Mouse (Mus musculus): ENCODE results near the gene Gatc. TPM values are rescaled to one million over a fixed set of nuclear protein-coding genes. Genes with fewer than 3 reads are reported as not detected.
"Not testable (repeated sequence)": the region's sequence is repeated elsewhere in the genome, so short reads cannot be mapped to it uniquely, and the experiment has no call there.

Gene Gatc
- total RNA-seq (2014; fragmentation: Nextera tagmentation) (31.0 and 41.1 TPM in 2 replicates), total RNA-seq (2017) (13.6 and 18.6 TPM in 2 replicates)

DNA sequence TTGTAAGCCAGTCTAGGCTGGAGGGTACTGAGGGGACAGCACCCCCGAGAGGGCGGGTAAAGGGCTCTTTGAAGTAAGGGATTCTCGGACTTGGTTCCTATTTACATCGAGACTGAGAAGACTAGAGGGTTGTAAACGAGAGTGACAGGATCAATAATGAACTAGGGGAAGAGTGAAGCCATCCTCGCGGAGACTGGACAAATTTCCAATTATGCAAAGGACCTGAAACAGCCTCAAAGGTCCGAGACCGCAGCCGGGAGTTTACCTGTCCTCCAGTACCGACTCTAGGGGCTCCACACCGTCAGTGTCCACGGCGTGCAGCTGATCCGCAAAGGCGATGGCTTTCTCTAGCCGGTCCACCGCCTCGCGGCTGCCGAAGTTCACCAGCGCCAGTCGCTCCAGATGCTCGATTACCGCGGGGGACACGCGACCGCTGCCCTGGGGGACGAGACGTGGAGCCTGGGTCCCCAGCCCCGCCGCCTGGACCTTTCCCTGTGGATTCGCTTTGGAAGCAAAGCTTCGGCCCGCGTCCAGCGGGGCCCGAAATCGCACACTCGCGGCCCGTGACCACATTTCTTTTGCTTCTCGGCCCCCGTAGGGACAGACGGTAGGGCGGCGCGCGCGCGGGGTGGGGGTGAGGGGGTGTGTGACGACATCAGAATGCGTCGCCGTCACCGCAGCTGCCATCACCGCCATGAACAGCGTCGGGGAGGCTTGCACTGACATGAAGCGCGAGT is at the start of gene Gatc, which contains the start of gene Triap1:
Gatc (minus strand) TSS at position 602 of the 737 bp plus-strand sequence.
Triap1 (plus strand) TSS at position 649 of the 737 bp plus-strand sequence.
- peak; percentile 84 for ATAC-seq (replicated peaks; ENCODE audit: low FRiP score, low TSS enrichment, poor library complexity, severe bottlenecking)

DNA sequence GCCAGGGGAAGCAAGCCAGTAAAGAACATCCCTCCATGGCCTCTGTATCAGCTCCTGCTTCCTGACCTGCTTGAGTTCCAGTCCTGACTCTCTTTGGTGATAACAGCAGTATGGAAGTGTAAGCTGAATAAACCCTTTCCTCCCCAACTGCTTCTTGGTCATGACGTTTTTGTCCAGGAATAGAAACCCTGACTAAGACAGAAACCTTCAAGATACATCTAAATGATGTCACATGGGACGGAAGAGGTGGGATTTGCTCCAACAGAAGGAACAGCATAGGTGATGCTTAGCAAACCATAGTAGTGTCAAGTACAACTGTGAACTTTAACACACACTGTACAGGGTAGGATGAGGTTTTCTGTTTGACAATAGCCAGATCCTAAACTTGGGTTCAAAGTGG is 37.9 kb upstream of the Gatc start:
- not testable (repeated sequence) for ATAC-seq (replicated peaks; ENCODE audit: low FRiP score, low TSS enrichment, poor library complexity, severe bottlenecking)

DNA sequence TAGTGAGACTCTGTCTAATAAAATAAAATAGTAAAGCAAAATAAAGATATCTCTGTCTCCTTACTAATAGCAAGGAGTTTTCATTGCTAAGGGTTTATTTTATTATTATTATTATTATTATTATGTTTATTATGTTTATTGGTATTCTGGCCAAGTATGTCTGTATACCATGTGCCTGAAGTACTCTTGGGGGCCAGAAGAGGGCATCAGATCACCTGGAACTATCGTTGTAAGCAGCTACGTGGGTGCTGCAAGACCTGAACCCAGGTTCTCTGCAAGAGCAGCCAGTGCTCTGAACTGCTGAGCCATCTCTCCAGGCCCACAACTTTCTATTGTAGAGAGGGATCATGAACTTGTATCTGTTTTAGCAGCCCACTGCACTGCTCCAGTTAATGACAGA is 34.5 kb upstream of the Gatc start:
- no peak for ATAC-seq (replicated peaks; ENCODE audit: low FRiP score, low TSS enrichment, poor library complexity, severe bottlenecking)

DNA sequence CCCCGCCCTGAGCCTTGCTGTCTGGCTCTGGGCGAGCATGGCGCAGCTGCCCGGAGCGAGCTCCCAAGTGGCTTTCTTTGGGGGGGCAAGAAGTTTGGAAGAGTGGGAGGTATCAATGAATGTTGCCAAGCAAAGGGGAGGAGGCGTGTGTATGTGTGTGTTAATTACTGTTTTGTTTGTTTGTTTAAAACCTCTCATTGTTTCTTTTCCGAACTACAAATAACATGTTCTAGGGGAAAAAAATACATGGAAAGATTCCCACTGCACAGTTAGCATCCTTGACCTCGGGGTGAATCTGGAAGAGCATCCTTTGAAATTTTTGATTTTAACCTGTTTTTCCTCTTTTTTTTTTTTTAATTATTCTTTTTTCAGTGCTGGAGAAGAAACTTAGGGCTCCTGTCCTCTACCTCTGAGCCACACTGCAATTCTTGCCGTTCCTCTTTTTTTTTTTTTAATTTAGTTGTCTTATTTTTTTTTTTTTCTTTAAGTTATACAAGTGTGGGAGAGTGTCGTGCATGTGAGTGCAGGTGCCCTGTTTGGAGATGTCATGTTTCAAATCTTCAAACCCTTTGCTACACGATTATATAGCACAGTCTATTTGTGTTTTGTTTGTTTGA is 33.3 kb upstream of the Gatc start:
- ATAC-seq (replicated peaks; ENCODE audit: low FRiP score, low TSS enrichment, poor library complexity, severe bottlenecking): no peak

DNA sequence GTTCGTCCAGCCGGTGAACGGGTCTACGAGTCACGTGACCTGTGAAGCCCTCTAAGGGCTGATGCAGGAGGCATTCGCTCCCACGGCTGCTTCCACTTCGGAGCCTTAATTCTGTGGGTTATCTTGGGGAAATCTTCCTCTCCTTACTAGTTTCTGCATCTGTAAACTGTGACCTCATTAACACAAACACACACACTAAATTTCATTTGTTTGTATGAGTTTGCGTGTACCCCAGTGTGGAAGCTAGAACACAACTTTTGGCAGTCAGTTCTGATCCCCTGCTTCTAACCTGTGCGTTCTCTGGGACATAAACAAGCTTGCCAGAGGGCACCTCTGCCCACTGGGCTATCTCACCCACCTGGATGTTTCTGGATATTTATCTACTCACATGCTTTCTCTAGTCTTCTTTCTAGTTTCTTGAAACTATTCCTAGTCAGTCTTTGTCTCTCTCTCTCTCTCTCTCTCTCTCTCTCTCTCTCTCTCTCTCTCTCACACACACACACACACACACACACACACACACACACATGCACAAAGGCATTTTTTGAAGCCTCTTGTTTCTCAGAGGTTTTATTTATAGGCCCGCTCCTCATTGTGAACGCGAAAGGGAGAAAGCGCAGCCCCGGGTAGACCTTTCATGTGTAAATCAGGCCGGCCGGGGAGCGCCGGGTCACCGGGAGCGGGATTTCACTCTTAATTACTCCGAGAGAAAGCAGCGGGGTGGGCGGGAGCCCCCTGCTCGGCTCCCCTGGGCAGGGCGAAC is 32.6 kb upstream of the Gatc start:
- no peak for ATAC-seq (replicated peaks; ENCODE audit: low FRiP score, low TSS enrichment, poor library complexity, severe bottlenecking)

DNA sequence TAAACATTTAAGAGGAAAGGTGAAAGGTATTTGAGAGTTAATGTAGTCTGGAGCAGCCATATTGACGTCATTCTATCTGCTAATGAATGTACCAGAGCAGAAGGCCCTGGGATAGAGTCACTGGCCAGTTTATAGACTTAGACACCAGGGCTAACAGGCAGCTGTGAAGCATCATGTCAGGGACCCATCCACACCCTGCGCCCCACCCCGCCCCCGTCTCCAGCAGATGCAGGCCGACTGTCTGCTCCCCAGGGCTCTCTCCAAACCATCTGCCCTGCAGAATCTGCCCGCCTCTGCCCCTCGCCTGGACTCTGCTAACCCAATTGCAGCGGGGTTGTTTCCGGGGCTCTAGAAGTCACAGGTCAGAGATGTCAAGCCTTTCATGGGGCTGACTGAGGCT is 30.8 kb upstream of the Gatc start:
- no peak for ATAC-seq (replicated peaks; ENCODE audit: low FRiP score, low TSS enrichment, poor library complexity, severe bottlenecking)

DNA sequence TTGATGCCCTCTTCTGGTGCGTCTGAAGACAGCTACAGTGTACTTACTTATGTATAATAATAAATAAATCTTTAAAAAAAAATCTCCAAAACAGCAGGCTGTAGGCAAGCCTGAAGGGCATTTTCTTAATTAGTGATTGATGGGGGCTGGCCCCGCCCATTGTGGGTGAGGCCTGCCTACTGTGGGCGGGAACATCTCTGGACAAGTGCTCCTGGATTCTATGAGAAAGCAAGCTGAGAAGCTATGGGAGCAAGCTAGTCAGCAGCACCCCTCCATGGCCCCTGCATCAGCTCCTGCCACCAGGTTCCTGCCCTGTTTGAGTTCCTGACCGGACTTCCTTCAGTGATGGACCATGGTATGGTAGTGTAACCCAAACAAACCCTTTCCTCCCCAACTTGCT is 23.8 kb upstream of the Gatc start:
- ATAC-seq (replicated peaks; ENCODE audit: low FRiP score, low TSS enrichment, poor library complexity, severe bottlenecking): no peak

DNA sequence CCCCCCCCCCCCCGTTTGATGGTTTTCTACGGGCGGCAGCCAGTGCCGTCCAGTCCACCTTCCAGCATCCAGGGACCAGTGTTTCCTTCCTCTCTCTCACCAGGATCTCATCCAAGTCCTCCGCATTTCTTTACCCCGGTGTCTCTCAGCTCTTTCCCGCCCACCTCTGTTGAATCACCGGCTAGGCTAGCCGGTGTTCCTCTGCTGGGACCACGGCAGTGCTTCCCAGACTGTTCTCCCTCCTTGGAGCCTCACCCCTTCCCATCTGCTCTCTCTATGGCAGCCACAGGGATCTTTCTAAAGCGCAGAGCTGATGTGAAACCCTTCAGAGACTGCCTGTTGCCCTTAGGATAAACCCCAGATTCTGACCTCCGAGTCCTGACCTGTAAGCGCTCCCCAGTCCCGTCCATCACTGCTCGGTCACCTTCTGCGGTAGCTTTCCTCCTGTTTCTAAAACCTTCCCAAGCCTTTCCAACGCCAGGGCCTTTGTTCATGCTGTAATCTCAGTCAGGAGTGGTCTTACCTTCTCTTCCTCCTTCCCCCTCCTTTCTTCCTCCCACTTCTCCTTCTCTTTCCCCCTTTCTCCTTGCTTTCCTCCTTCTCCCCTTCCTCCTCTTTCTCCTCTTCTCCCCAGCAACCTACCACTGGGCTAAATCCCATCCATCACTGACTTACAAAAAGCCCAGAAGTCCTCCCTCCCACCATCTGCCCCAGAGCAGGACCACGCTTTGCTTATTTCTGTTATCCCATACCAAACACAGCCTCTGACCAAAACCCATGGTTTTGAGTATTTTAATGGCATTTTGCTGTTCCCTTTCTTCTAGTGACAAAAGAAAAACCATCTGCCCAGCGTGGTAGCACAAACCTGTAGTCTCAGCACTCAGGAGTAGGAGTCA is 22.1 kb upstream of the Gatc start:
- ATAC-seq (replicated peaks; ENCODE audit: low FRiP score, low TSS enrichment, poor library complexity, severe bottlenecking): no peak

DNA sequence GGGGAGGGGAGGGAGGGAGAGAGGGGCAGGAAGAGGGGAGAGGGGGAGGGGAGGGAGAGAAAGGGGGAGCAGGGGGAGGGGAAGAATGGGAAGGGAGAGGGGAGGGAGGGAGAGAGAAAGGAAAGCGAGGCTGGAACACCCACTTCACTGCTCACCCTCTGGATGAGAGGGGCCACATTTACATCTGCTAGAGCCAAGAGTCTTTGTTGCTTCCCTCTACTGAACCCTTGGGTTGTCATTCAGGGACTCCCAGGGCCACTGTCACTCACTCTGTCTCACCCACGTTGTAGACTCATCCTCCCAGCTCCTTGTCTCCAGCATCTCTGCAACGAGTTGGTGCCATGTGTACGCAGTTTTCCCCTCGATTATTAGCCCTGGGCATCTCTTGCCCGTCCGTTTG is 21.2 kb upstream of the Gatc start:
- no peak for ATAC-seq (replicated peaks; ENCODE audit: low FRiP score, low TSS enrichment, poor library complexity, severe bottlenecking)

DNA sequence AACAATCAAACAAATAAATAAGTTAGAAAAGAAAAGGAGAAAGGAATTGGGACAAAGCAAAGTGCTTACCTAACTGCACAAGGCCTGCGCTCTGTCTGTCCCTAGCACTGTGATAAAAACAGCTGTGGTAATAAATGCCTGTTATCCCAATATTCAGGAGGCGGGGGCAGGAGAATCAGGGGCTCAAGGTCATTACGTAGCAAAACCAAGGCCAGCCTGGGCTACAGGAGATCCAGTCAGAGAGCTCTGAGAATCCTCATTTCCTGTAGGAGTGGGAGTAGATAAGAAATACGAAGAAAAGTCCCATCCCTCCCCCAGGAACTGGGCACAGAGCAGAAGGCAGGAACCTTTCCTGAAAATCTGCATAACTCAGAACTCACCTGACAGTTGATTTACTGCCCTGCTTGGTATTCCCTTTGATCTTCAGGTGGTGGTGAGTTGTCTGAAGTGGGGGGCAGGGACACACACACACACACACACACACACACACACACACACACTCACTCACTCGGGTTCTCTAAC is 18.9 kb upstream of the Gatc start:
- no peak for ATAC-seq (replicated peaks; ENCODE audit: low FRiP score, low TSS enrichment, poor library complexity, severe bottlenecking)

DNA sequence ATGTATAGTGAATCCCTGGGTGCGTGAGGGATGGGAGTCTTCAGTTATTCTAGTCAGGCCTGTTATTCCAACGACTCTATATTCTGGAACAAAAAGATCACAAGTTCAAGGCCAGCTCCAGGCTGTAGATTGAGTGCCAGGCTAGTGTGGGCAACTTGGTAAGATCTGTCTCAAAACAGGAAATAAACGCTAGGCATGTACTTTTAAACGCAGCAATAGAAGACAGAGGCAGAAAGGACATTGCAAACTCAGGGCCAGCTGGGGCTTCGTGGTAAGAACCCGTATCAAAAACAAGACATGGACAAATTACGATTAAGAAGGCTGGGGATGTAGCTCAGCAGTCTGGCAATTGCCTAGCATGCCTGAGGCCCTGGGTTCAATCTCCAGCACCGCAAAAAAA is 18.5 kb upstream of the Gatc start:
- ATAC-seq (replicated peaks; ENCODE audit: low FRiP score, low TSS enrichment, poor library complexity, severe bottlenecking): no peak

DNA sequence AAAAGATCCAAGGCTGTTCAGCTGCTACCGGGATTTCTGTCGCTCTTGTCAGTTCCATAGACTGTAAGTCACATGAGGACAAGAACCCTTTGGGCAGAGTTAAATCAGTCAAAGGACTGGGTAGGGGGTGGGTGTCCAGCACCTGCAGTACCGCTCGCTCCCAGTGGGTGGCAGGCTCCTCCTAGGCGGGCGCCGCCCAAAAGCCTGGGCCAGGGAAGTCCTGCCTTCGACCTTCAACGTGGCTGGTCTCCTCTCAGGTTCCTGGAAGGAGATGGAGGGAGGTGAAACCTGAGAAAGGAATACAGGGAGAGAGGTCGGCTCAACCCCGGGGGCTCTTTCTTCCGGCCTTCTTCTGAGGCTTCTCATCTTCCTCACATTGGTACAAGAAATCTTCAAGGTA is 17.9 kb upstream of the Gatc start:
- ATAC-seq (replicated peaks; ENCODE audit: low FRiP score, low TSS enrichment, poor library complexity, severe bottlenecking): peak; percentile 83

DNA sequence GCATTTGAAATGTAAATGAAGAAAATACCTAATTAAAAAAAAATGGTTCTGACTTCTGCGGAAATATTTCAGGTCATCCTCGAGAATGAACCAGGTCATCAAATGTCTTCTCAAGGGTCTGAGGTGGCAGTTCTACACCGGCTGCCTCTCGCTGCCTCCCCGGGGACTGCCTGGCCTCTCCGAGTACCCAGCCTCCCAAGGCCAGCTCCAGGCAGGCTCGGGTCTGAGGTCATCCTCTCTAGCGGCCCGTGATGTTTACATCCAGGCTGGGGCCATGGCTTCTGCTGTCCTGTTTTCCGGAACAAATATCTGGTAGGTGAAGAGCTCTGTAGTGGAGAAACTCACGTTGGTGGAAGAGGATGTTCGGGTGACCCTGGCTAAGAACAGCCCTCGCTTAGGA is 14.1 kb upstream of the Gatc start:
- ATAC-seq (replicated peaks; ENCODE audit: low FRiP score, low TSS enrichment, poor library complexity, severe bottlenecking): no peak

DNA sequence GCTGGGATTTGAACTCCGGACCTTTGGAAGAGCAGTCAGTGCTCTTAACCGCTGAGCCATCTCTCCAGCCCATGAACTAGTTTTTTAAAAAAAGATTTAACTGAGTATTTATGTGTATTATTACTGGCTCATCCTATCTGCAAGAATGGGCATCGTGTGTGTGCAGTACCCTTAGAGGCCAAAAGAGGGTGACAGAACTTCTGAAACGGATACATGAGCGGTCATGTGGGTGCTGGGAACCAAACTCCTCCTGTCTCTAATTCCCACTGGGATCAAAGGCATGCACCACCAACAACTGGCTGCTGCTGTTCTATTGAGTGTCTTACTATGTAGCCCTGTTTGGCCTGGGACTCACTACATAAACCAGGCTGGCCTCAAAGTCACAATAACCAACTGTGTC is 10.4 kb upstream of the Gatc start:
- ATAC-seq (replicated peaks; ENCODE audit: low FRiP score, low TSS enrichment, poor library complexity, severe bottlenecking): no peak

DNA sequence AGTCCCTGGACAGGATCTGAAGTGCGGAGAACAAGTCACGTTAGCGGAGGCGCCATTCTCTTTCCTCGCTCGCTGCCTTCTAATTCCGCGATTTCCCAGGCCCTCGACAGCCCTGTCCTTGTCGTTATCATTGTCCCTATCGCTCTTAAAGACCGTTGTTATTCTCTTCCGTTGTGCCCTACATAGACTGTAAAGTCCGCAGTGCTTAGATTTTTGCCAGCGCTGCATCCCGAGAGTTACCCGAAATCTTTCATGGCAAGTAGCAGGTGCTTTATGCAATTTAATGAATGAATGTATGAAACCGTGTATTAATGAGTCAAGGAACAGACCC is 8.2 kb upstream of the Gatc start:
- ATAC-seq (replicated peaks; ENCODE audit: low FRiP score, low TSS enrichment, poor library complexity, severe bottlenecking): peak; percentile 24

DNA sequence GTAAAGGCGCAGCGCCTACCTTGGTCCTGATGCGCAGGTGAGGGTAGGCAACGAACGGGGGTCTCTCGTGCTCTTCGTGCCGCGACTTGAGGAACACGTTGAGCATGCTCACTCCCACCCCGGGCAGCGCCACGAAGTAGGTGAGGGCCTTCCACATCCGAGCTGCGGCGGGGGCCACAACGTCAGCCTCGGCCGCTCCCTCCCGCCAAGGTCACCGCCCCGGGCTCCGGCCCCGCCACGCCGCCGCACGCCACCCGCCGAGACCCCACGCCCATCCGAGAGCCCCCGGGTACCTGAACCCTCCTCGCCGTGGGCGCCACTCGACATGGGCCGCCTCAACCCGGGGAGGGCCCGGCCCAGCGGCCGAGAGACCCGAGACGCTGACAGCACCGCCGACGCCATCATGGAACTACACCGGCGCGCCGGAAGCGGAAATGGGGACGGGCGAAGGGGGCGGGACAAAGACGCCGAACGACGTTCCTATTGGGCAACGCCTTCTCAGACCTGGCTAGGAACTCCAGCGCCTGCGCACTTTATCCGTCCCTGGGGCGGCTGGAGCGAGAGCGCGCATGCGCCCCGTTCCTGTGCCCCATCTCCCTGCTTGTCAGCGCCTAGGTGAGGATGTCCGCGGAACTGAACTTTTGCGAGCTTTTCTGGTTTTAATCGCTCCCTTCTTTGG is 7.7 kb upstream of the Gatc start, which contains the start of gene Cox6a1:
Cox6a1 (minus strand) TSS at position 436 of the 679 bp plus-strand sequence.
- ATAC-seq (replicated peaks; ENCODE audit: low FRiP score, low TSS enrichment, poor library complexity, severe bottlenecking): peak; percentile 87

DNA sequence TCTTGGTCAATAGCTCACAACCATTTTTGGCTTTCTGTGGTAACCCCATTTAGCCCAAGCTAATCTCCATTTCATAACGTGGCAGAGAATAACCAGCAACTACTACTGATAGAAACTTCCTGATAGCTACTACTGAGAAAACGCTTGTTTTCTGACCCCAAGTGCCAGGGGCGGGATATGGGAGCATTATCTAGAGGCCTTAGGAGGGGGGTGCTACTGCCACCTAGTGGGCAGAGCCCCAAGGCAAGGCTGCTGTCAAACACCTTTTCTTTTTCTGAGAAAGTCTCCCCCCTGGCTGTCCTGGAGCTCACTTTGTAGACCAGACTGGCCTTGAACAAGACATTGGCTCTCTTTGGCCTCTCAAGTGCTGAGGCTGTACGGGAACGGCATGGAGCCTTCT is 6.6 kb upstream of the Gatc start:
- ATAC-seq (replicated peaks; ENCODE audit: low FRiP score, low TSS enrichment, poor library complexity, severe bottlenecking): peak; percentile 64

DNA sequence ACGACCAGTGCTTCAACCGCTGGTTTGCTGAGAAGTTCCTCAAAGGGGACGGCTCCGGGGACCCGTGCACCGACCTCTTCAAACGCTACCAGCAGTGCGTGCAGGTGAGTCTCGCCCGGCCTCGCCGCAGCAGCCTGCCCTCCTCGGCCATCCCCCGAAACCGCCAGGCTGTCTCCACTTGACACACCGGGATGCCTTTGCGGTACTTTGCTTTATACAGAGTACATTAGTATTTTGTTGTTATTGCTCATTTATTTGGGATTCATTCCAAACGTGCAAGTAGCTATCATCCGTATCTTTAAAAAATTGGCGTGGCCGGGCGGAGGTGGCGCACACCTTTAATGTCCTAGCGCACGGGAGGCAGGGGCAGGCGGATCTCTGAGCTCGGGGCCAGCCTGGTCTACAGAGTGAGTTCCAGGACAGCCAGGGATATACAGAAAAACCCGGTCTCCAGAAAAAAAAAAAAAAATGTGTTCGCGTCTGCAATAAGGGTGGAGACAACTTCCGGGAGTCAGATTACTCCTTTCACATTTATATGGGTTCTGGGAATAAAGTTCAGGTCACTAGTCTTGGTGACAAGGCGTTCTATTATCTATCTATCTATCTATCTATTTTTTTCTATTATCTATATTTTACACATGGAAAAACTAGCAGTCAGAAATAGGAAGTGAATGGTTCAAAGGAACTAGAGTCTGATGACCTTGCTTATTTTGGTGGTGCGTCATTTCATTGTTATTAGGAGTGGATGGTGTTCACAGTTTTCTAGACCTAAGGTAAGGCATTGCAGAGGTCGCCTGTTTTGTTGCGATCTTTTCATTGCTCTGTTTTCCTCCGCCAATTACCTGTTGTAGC is 562 bp upstream of the Gatc start:
- no peak for ATAC-seq (replicated peaks; ENCODE audit: low FRiP score, low TSS enrichment, poor library complexity, severe bottlenecking)

All from megakaryocyte-erythroid progenitor cell, adult 5-6 weeks (primary cell).